Mouse (Mus musculus): ENCODE results near the gene Fstl4.

GRCm38 (mm10) chr11:53162385-53162784, 398.0 kb downstream of the Fstl4 start:
- TF ChIP-seq MAFK (IDR thresholded peaks at IDR 0.05; ENCODE audit: insufficient read depth, low read depth, low read length): no peak
- TF ChIP-seq ZC3H11A (IDR thresholded peaks at IDR 0.05; ENCODE audit: borderline replicate concordance, low read depth, low read length): no peak
- TF ChIP-seq ZNF384 (IDR thresholded peaks at IDR 0.05; ENCODE audit: low read depth, low read length): no peak
- TF ChIP-seq HCFC1 (IDR thresholded peaks at IDR 0.05; ENCODE audit: borderline replicate concordance, insufficient read depth, low read length): no peak
- TF ChIP-seq CHD2 (IDR thresholded peaks at IDR 0.05; ENCODE audit: low read depth, low read length): no peak

Measured in ES-E14 (cell line).